Mouse (Mus musculus) cerebellum, adult 2 months (tissue): ENCODE data around the gene Arntl2.

Source experiments
- CTCF ChIP-seq: fragments of 200-500 bp; IDR thresholded peaks from 2 replicates; pipeline ENCODE4 v1.5.1; 2011; ENCODE audit warnings: low read depth, mild to moderate bottlenecking, control low read depth, low read length, moderate library complexity, borderline replicate concordance; ENCODE audit not compliant: insufficient read depth
- POLR2A ChIP-seq: fragments of 200-500 bp; IDR thresholded peaks from 2 replicates; pipeline ENCODE4 v1.6.1; 2011; ENCODE audit warnings: low read length, control low read depth, borderline replicate concordance; ENCODE audit not compliant: insufficient read depth

- TF ChIP-seq CTCF (no peak), POLR2A (no peak)
Measured at GRCm38 (mm10) chr6:146751671-146752070, 44.2 kb upstream of the Arntl2 start.
